Mouse (Mus musculus) left cerebral cortex, postnatal 10 days (tissue): ENCODE measurements around the gene Mctp2. TPM values are rescaled to one million over a fixed set of nuclear protein-coding genes. Genes with fewer than 3 reads are reported as not detected.
"Not testable (repeated sequence)": the region's sequence is repeated elsewhere in the genome, so short reads cannot be mapped to it uniquely, and the experiment has no call there.

ENCODE experiments used
- DNase-seq, 2 experiments: peaks; one replicate each; pipeline ENCODE4 v3.0.0; 2021 to 2022; ENCODE audit warnings: low spot score in 2 of 2, mixed read lengths in 1 of 2; ENCODE audit errors: extremely low spot score in 1 of 2
- intact Hi-C: fragments of 180-260 bp; cut with DNase I; formaldehyde crosslinking; loops from one replicate; pipeline ENCODE4 v1.15.1; 2025
- total RNA-seq, 2 experiments: library from RNA; stranded (reverse); gene quantifications; 2 replicates each; pipeline ENCODE4 v1.2.3; 2021

Mctp2 gene
- total RNA-seq, 2 experiments from 2014 or later: 1.2 to 1.6 TPM

DNA sequence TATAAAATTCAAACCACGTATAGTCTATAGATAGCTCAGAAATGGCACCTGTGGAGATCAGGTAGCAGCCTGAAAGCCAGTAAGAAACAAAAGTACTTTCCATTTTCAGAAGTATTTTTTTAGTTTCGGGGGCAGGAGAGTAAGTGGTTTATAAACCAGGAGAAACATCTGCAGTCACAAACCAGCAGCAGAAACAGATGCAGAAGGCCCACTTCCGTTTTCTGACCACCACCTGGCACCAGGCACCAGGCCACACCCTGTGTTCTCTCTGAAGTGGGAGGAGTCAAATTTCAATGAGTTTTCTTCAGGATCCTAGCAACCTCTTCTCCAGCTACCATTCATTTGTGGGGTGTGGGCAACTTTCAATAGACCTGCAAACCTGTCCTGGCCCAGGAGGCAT is 25.7 kb downstream of the Mctp2 start:
- intact Hi-C loops: no loop called here
- DNase-seq: no peak

DNA sequence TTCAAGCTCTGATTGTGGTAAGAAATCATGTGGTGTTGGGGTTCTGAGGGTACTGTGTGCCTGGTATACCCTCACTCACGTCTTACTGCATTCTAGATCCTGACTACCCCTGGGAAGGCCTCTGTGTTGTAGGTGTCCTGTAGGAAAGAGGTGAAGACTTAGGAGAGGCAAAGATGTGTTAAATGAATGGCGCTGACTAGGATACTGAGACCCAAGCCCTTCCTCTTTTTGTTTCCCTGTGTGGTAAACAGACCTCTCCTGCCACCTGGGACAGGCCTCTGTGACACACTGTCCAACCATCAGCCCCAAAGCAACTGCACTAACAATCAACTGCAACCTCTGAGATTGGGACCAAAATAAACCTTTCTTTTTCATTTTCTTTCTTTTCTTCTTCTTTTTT is 28.0 kb downstream of the Mctp2 start:
- DNase-seq: no peak
- intact Hi-C loops: no loop called here

DNA sequence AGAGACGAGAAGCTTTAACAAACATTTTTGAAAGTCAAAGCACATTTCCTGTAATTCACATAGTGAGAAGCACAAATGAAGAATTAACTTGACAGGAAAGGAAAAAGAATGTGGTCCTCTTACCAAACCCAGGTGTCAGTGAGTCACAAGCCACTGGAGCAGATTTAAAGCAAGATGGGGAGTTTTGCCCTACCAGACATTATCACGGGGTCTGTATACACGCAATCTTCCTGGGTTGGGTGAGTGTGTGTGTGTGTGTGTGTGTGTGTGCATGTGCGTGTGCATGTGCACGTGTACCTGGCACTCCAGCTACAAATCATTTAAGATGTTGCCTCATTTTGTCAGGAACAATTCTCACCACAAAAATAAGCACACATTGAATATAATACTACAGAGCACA is 30.9 kb downstream of the Mctp2 start:
- DNase-seq: no peak
- intact Hi-C loops: no loop called here

DNA sequence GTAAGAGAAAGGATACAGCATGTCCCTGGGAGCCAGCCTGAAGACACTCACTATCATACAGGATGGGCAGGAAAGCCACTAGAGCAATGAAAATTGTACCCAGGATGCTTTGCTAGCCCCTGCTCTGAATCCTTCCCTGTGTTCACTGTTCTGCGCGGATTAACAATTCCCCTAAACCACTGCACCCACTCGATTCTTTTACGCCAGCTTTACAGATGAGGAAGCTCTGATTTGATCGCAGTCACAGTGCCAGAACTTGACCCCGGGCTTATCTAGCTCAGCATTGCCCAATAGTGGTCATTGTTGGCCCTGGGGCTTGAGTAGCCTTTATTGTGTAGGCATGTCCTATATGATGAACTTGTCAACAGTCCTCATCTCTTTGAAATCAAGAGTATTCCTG is 34.9 kb downstream of the Mctp2 start:
- DNase-seq: no peak
- intact Hi-C loops: no loop called here

DNA sequence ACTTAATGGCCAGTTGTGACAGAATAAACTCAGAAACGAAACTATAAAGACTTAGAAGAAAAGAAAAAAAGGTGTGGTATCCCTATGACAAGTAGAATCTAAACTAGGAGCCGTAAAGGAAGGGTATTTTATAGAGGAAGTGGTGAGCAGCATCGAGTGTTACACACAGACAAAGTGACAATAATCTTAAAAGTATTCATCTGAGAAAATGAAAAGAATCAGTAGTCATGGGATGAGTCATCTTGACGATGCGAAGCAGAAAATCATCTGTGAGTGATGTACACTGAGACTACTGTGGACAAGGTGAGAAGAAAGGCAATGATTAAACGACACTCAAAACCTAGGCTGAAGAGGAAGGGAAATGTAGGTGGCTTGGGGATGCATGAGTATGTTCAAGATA is 36.4 kb downstream of the Mctp2 start:
- DNase-seq: no peak
- intact Hi-C loops: no loop called here

DNA sequence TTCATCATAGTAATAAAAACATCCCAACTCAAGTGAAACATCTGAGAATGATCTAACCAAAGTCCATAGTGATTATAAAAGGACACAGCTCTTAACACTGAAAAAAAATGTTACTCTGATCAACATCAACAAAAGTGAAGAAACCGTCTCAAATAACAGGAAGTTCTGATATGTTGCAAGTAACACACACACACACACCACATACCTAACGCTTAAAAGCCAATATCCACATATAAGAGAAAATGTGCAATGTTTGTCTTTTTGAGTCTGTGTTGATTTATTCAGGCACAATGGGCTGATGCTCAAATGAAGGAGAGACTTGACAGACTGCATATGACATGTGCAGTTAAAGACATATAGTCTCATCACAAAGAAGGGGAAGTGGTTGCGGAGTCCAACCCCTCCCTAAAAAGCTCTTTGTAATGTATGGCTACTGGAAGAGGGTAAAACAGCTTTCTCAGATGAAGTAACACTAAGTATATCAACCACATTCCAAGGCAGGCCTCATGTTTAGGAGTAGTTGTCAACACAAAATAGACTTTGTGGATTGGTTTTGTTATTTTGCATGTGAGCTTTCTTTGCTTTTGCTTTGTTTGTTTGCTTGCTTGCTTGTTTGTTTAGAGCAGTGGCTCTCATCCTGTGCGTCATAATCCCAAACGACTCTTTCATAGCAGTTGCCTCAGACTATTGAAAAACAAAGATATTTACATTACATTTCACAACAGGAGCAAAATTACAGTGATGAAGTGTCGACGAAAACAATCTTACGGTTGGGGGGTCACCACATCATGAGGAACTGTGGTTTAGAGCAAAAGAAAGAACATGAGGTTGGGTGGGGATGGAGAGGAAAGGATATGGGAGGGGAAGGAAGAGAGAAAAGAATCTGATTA is 45.4 kb downstream of the Mctp2 start:
- intact Hi-C loops: no loop called here
- DNase-seq: no peak

DNA sequence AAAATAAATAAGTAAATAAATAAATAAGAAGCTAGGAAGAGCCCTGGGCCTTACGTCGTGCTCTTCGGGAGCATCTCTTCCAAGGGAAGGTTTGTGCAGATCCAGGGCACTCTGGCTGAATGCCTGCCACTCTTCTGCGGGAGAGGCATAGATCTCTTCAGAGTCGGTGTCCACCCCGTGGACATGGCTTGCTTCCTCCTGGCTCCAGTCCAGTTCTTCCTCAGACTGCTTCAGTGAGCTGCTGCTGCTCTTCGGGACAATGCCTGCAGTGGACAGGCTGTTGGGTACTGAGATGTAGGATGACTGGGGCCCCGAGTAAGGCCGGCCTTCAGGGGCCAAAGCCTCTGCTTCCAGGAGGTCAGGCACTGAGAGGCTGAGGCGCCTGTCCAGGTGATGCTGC is 47.4 kb downstream of the Mctp2 start:
- intact Hi-C loops: no loop called here

DNA sequence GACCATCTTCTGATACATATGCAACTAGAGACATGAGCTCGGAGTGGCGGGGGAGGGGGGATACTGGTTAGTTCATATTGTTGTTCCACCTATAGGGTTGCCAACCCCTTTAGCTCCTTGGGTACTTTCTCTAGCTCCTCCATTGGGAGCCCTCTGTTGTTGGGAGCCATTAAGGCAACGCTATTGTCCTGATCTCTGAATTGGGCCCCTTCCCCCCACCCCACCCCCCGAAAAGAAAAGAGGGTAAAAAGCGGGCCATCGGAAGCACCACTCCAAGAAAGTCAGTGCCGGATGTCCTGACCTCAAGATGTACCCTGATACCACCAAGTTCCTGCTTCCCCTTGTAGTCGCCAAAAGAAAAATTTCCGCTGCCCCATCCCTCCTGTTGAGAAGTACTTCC is 56.1 kb downstream of the Mctp2 start:
- DNase-seq, intact Hi-C loops: not testable (repeated sequence)

More for the DNA sequence above, 47.4 kb downstream of the Mctp2 start:
- DNase-seq: no peak

DNA sequence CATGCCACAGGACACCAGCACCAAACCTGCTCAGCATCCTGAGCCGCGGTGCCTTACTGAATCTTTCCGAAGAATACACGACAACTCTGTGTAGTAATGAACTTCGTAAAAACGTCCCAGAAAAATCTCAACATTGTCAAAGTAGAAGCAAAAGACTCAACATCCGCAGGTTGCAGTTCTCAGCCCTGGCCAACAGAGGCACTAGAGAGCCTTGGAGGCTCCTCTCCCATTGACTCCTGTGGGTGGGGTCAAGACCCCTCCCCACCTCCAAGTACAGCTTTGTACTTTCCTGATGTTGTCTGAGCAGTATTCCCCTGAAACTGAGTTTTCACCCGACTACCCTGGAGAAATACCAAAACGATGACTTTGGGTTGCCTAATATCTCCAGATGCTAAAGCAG is 65.1 kb downstream of the Mctp2 start:
- intact Hi-C loops: no loop called here
- DNase-seq: no peak

DNA sequence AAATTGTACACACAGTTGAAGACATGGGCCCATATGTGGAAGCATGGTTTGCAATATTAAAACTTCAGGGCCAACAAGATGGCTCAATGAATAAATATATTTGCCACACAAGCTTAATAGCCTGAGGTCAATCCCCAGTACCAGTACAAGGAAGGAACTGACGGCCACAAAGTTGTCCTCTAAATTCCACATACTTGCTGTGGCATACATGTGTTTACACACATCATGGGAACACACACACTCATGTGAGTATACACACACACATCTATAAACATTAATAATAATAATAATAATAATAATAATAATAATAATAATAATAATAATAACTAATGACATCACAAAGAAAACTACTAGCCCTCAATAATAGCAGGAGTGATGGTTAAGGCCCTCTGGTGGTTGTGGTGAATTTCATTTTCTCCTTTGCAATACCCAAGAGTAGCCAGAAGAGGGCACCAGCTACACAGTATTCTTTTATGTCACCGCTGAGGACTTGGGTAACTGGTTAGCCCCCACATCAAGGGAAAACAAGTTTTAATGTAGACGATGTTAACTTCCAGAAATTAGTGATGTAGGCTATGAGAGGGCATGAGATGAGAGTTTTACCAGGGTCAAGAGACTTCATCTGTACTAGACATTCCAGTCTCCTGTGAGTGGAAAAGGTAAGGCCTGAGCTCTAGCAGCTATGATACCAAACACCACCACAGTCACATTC is 66.5 kb downstream of the Mctp2 start:
- intact Hi-C loops: loop anchor here (1.0 to 10.0 kb wide), 2 partner anchors 123 to 1895 kb away; no protein-coding TSS in a partner anchor
- DNase-seq: peak in 1 of 2 experiments; percentile 49

DNA sequence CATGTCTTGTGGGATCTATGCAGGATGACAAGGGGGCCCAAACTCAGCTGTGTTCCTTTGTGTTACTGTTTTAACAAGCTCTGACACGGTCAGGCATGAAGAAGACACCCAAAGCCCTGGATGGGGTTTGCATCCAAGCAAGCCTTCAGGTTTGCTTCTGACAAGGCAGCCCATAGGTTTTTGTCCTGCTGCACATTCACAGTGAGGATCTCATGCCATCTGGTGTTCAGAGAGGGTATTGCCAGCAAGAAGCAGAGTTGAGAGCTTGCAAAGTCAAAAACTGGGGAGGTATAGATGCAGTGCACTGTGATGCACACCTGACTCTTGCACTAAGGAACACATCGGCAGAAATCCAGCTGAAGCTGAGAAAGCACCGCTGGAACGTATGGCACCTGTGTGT is 67.8 kb downstream of the Mctp2 start:
- intact Hi-C loops: loop anchor here (10.0 kb wide), 1 partner anchor 1894 kb away; no protein-coding TSS in a partner anchor

DNA sequence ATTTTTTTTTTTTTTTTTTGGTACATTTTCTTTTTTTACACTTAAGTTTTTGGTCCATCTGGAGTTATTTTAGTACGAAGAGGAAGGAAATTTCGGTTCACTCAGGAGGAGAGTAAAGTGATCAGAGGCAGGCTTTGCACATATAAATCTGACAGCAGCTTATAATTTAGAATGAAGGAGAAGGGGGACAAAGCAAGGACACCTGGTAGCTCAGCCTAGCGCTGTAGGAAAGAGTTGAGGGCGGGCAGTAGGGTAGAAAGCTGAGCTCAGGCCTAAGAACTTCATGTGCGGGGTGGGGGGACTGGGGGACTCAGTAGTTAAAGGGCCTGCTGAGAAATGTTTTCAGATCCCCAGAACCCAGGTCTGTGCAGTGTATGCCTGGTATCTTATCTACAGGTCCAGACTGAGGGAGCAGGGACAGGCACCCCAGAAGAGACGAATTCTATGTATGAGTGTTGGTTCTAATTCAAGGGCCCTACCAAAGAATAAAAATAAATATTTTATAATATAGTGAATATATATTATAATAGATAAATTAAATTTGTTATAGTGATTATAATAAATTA is 71.9 kb downstream of the Mctp2 start:
- DNase-seq: no peak
- intact Hi-C loops: loop anchor here (10.0 kb wide), 1 partner anchor 1890 kb away; no protein-coding TSS in a partner anchor

More for the DNA sequence above, 67.8 kb downstream of the Mctp2 start:
- DNase-seq: peak; percentile 69 to 72

DNA sequence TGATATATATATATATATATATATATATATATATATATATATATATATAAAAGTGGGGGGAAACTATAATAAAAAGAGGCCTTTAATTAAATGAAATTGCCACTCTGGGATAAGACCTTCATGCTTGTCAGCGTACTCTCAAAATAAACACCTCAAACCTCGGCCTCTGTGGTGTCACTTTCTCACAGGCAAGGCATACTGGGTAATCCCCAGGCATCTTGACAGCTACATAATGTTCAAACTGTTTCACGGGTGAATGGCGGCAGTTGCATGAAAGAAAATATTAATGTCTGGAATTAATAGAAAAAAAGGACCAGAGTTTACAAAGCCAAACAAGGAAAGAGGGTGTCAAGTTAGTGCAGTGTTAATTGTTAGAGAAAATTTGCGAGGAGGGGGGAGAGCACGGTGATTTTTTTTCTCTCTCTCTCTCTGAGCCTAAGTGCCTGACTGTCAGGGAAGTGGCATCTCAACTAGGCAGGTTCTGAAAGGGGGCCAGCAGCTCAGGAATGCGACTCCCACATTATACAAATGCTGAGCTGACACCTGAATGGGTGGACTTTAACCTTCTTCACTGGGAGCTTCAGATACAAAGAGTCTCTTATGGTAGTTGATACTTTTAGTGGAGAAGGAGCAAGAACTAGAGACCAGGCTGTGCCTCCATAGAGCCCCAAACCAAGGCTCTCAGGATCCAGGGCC is 75.1 kb downstream of the Mctp2 start:
- intact Hi-C loops: loop anchor here (10.0 kb wide), 1 partner anchor 1887 kb away; no protein-coding TSS in a partner anchor
- DNase-seq: no peak

DNA sequence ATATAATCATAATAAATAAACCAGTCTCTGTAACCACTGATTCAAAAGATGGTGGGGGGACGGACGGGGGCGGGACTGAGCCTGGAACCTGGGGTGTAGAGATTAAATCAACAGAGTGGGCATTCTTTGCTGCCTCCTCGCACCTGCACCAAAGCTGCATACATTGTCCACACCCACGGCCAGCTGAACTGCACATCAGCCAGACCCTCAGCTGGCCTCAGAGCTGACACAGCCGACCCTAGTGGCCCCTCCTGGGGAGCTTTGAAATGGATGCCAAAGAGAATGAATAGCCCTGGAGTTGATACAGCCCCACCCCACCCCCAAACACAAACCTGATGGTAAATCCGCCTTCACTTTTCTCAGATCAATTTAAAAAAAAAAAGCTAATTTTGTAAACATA is 76.5 kb downstream of the Mctp2 start:
- intact Hi-C loops: loop anchor here (10.0 kb wide), 1 partner anchor 1885 kb away; no protein-coding TSS in a partner anchor
- no peak for DNase-seq

DNA sequence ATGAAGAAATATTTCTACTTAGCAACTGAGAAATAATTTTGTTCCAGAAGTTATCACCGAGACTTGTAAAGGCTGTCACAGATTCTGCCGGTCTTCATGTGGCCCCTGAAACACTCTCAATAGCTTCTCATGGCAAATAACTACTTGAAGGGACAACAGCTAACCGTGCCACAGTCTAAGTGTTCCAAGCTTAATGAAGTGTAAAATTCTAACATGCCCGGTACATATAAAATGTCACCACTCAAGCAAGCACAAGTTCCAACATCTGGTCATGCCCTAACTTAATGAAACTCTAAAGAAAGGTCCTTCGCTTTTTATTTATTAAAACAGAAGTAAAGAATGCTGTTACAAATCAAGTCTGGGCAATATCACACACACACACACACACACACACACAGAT is 82.8 kb downstream of the Mctp2 start:
- no peak for DNase-seq
- intact Hi-C loops: no loop called here

DNA sequence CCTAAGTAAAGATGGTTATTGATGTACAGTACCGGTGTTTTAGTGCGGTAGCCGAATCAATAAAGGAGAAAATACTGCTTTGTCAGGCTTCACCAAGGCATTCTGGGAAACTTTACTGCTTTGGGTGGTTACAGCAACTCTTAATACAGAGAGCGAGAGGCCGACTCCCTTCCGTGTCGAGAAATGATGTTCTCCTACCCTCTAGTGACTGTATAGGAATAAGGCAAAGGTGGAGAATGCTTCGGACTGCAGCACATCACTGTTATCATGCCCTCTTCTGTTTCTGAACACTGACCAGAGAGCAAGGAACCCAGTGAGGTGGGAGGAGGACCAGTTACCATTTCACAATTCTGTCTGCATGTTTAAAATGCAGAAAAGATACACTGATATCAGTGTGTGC is 83.9 kb downstream of the Mctp2 start:
- DNase-seq: no peak
- intact Hi-C loops: no loop called here

DNA sequence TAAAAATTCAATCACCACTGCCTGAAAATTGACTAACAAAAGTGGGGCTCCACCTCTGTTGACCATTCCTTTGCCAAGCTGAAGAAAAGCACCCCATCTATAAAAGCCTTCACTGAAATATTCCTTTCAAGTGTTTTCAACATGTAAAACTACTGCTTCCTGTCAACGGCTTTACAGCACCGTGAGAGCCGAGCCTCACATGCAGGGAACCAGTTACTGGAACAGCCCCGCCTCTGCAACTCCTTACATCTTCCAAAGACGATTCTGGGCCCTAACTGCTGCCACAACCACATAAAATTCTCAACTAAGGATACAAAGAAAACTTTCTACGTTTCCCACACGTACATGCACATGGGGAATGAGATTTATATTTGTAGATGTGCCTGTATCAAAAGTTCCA is 88.4 kb downstream of the Mctp2 start:
- intact Hi-C loops: no loop called here
- no peak for DNase-seq

DNA sequence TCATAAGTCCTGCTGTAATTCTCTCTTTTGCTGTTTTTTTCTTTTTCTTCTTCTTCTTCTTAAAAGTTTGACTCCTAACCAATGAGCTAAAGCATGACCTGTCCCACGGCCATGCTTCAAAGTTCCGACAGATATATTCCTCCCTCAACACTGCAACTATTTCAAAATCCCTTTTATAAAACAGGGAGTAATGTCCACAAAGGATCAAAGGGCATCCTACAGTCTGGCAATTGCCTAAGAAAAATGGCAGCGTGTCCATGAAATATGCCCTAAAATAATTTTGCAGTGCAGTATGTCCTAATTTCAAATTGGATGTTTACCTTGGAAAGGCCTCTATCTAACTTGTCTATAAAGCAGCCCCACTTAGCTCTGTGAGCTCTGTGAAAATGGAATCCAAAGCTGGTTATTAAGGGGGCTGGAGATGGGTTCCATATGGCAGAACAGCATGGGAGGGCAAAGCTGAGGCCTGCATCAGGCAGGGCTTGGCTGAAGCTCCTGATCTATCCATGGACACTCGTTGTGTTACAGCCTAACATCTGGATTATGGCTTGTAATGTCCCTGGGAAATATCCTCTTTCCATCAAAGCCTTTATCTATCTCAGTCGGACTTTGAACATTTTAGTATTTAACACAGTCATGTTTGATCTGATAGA is 90.7 kb downstream of the Mctp2 start:
- DNase-seq: no peak
- intact Hi-C loops: no loop called here

DNA sequence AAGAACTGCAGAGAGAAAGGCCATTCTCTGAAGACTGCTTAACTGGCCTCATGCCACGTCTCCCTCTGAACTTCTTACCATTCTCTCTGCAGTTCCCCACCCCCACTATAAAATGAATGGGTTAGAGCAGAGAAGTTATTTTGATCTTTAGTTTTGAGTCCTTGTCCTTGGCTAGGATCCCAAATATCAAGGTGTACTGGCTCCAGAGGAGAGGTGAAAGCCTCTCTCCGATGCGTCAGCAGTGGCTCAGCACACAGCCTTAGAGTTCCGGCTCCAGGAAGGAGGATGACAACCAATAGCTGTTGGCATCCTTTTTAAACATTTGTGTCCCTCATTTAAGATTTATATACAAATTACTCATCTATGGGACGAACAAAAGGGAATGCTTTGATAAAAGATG is 96.2 kb downstream of the Mctp2 start:
- no peak for DNase-seq
- intact Hi-C loops: no loop called here
